Mouse (Mus musculus): Measurements from ENCODE around the gene Trim2.

GRCm38 (mm10) chr3:84252776-84253654, 53.7 kb downstream of the Trim2 start:
- TF ChIP-seq CTCF (IDR thresholded peaks at IDR 0.05; ENCODE audit: borderline replicate concordance, insufficient read depth, low read length), result no peak
- no peak for TF ChIP-seq POLR2A (IDR thresholded peaks at IDR 0.05; ENCODE audit: low read depth, low read length)
